Mouse (Mus musculus): ENCODE data around the gene Cyb5d1.
"Not testable (repeated sequence)": the region's sequence is repeated elsewhere in the genome, so short reads cannot be mapped to it uniquely, and the experiment has no call there.

Cyb5d1 gene

GRCm38 (mm10) chr11:69405397-69406200, 10.2 kb upstream of the Cyb5d1 start:
- in situ Hi-C loops (cut with MboI, MseI): loop anchor here (10.0 to 25.0 kb wide), 3 partner anchors 489 to 1257 kb away; partner anchors contain the start of genes Acap1, Eno3, Pfn1 and Spag7

DNA sequence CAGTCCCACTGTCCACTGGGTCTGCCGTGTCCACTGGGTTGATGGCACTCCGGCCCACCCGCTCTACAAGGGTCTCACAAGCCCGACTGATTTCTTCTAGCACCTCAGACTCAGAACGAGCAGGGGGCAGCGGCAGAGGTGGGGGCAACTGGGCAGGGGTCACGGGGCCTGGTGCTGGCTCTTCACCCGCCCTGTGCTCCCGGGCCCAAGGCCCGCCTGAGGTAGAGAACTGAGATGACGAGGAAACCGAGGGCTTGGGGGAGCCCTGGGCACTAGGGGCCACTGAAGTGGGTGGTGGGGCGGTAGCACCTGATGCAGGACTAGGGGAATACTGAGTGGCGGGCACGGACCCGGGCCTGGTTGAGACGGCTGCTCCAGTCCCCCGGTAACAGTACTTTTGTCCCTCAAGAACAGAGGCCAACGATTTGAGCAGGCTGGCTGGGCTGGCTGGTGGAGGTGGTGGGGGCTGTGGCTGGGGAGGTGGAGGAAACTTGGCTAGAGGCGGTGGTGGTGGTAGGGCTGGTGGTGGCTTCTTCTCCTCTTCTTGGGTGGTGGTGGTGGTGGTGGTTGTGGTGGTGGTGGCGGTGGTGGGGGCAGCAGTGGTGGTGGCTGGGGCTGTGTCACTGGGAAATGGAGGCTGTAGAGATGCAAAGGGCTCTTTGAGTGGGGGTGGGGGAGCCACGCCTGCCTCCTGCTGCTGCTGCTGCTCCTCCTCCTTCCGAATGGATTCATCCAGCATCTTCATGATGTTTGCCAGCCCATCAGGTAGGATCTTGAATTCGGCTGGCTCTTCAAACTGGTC, 9.4 kb upstream of the Cyb5d1 start:
- in situ Hi-C loops (cut with MboI, MseI): loop anchor here (5.0 to 25.0 kb wide), 4 partner anchors 113 to 1258 kb away; partner anchors contain the start of genes Acap1, Eno3, Pfn1 and Spag7

- in situ Hi-C loops (cut with MboI, MseI): loop anchor here (5.0 to 25.0 kb wide), 4 partner anchors 113 to 1258 kb away; partner anchors contain the start of genes Acap1, Eno3, Pfn1 and Spag7
These were observed 8.5 kb upstream of the Cyb5d1 start for GRCm38 (mm10) chr11:69403691-69404594.

GRCm38 (mm10) chr11:69401987-69402386, 6.6 kb upstream of the Cyb5d1 start:
- in situ Hi-C loops (cut with MboI, MseI): loop anchor here (5.0 to 25.0 kb wide), 4 partner anchors 115 to 1260 kb away; partner anchors contain the start of genes Acap1, Eno3, Pfn1 and Spag7

- in situ Hi-C loops (cut with MboI, MseI): loop anchor here (5.0 to 25.0 kb wide), 4 partner anchors 116 to 1261 kb away; partner anchors contain the start of genes Acap1, Eno3, Pfn1 and Spag7
These were observed 5.8 kb upstream of the Cyb5d1 start for GRCm38 (mm10) chr11:69401210-69401637.

DNA sequence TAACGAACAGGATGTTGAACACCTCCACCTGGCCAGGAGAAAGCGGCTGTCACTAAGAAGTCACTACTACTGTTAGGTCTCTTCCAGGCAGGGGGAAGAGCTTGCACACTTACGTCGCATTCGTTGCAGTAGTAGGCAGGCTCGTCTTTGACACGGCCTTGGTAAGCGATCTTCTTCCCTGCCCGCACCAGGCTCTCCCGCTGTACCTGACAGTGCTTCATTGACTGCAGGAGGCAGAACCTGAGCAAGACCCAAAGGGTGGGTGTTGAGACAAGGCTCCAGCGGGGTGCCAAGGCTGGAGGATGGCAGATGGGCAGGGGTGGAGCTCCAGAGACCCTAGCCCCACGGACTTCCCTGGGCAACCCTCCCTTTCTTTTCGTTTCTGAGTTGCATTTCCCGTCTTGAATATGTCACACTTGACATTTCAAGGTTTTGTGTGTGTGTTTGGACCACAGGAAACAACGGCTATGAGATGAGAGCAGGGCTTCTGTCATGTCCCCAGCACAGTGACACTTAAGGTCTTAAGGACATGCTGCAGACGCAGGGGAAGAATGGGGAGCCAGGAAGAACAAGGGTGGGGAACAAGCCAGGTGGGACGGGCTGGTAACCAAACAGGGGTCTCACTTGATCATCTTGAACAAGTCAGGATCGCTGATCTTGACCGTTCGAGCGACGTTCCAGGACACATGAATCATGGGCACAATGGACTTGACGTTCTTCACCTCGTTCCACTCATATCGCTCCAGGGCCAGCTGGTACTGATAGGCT, 4.8 kb upstream of the Cyb5d1 start:
- in situ Hi-C loops (cut with MboI, MseI): loop anchor here (5.0 to 25.0 kb wide), 4 partner anchors 117 to 1262 kb away; partner anchors contain the start of genes Acap1, Eno3, Pfn1 and Spag7

GRCm38 (mm10) chr11:69399201-69400082, 4.0 kb upstream of the Cyb5d1 start:
- in situ Hi-C loops (cut with MboI, MseI): loop anchor here (5.0 to 25.0 kb wide), 4 partner anchors 118 to 1263 kb away; partner anchors contain the start of genes Acap1, Eno3, Pfn1 and Spag7

- in situ Hi-C loops (cut with MboI, MseI): no loop called here
These were observed 3.2 kb upstream of the Cyb5d1 start for GRCm38 (mm10) chr11:69398486-69399200.

GRCm38 (mm10) chr11:69398059-69398458, 2.6 kb upstream of the Cyb5d1 start, which contains the start of gene Tmem88:
Tmem88 (minus strand) TSS chr11:69398234.
- in situ Hi-C loops (cut with MboI, MseI): no loop called here

DNA sequence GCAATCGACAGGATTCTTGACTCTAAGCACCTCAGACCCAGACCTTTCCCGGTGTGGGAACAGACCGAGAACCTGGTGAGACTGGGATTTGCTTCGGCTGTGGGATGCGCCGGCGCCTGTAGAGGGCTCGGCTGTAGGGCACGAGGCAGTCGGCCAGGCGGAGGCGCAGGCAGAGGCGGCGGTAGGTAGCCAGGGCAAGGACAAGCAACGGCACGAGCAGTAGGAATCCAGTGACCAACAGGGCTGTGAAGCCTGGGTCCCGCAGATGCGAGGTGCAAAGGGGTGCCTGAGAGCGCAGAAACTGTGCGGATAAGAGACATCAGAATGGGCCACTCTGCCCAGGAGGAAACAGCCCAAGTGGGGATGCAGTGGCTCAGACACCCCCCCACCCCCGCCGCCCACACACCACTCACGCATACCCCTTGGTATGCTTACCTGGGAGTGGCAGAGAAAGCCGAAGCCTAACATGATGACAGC, 2.2 kb upstream of the Cyb5d1 start:
- in situ Hi-C loops (cut with MboI, MseI): no loop called here

GRCm38 (mm10) chr11:69396772-69397171, 1.3 kb upstream of the Cyb5d1 start:
- in situ Hi-C loops (cut with MboI, MseI): no loop called here

- in situ Hi-C loops (cut with MboI, MseI): no loop called here
These were observed 373 bp upstream of the Cyb5d1 start for GRCm38 (mm10) chr11:69395634-69396373.

GRCm38 (mm10) chr11:69394591-69395167, 752 bp downstream of the Cyb5d1 start:
- in situ Hi-C loops (cut with MboI, MseI): not testable (repeated sequence)

DNA sequence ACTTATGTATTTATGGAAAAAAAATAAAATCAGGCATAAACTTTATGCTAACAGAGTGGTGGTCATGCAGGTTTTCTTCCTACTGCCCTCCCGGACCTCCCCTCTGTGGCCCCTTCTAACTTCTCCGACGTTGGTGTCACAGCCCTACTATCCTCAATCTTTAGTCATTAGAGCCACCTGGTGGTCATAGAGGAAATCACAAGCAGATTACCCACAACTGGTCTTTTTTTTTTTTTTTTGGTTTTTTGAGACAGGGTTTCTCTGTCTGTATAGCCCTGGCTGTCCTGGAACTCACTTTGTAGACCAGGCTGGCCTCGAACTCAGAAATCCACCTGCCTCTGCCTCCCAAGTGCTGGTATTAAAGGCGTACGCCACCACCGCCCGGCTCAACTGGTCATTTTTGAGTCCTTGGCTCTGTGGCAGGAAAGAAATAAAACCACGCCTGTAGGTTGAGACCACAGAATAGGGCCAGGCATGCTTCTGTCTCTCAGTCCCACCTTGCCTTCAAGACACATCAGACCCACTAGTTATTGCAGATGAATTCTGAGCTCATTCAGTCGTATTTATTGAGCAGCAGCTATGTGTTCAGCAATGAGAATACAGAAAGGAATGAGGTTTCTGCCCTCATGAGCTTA, 4.9 kb downstream of the Cyb5d1 start:
- in situ Hi-C loops (cut with MboI, MseI): no loop called here

DNA sequence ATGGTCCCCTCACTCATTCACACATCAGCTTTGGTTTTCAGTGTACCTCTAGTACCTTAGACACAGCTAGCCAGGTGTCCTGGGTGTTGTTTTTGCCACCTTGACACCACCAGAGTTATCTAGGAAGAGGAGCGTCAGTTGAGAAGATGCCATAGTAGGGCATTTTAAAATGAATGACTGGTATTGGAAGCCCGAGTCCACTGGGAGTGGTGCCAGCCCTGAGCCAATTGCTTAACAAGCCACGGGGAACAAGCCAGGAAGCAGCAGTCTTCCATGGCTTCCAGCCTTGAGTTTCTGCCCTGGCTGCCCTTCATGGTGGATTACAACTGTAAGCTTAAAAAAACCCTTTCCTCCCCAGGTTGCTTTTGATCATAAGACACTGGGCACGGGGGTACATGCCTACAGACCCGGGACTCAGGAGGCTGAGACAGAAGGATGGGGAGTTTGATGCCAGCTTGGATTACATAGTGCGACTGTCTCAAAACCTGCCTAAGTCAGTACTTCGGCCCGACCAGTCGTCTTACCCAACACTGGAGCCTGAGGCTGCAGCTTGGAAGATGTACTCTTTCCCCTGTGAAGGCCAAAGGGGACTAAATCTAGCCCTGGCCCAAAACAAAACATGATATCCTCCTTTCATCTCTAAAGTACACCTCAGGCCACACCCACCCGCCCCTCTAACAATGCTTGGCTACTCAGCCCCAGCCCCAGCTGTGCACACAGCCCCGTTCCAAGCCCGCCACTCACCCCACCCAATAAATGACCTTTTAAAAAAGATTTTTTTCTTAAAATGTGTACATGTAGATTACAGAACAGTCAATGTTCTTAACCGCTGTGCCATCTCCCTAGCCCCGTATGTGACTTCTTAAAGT, 5.7 kb downstream of the Cyb5d1 start:
- in situ Hi-C loops (cut with MboI, MseI): loop anchor here (5.0 kb wide), 1 partner anchor 57 kb away; no protein-coding TSS in a partner anchor

Data from regulatory T cell (primary cell).